Mouse (Mus musculus) mouse embryonic stem cell (cell line): Measurements from ENCODE around the gene Olfr825.
"Not testable (repeated sequence)": the region's sequence is repeated elsewhere in the genome, so short reads cannot be mapped to it uniquely, and the experiment has no call there.

Experiments
- in situ Hi-C, 2 experiments: fragments of 300-500 bp; cut with MboI; formaldehyde crosslinking; loops; 1 replicate in 1 of 2; 3 replicates in 1 of 2; pipeline ENCODE4 v1.14.3; 2019 to 2020; ENCODE audit warnings: low sequenced_read_pairs in 2 of 2, low pct_unique_long_range_greater_than_20kb in 1 of 2, mixed read lengths in 1 of 2; ENCODE audit not compliant: unreplicated experiment in 1 of 2

Olfr825 gene

DNA sequence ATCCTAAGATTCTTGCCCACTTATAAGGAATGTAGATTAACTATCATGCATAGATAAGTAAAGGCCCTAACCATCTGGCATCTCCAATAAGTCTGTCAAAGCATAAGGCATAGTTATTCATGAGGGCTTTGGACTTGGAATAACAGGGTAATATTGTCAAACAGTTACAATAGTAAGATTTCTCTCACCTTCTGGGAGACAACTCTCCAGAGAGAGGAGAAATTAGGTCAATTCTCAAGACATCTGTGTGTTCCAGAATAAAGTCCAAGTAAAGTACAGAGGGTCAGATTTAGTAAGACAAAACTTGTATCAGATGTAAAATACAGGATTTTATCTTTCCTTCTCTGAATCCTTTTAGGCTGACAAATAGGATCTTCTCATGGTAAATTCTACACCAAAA lies at the start of gene Olfr825:
TSS of gene Olfr825 (minus strand) at position 101 of the 400 bp plus-strand sequence.
- in situ Hi-C loops = no loop called here

DNA sequence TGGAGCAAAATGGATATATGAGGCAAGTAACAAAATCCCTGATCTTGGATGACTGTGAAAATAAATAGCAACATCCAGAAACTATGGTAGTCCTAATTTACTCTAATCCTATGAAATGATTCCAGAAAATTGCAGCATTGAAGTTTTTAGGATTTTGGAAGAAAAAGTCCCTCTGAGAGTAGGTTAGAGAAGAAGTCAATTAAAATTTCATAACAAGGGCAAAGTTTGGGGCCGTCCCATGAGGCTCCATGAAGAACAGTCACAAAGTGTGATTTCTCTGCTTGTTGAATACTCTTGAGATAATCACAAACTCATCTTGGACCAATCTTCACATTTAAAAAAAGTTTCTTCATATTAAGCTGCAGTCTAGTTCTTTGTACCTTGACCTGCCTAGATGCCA lies 47.7 kb upstream of the Olfr825 start, which contains the start of gene Olfr827:
TSS of gene Olfr827 (minus strand) at position 101 of the 400 bp plus-strand sequence.
- in situ Hi-C loops = no loop called here

DNA sequence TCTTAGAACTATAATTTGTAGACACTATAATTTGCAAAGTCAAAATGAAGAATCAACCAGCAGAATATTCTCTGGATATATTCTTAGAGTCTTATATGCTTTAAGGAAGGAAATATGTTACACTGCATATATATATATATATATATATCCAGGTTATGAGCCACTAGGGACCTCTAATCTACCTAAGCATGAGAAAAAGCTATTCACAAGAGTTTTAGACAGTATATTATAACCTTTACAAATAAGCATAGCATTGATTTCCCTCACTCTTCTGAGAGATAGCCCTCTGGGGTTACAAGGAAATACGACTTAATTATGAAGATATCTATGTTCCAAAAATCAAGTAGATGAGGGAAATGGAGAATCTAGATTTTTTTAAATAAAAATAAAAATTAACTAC lies 17.5 kb upstream of the Olfr825 start, which contains the start of gene Olfr826:
TSS of gene Olfr826 (minus strand) at position 101 of the 400 bp plus-strand sequence.
- in situ Hi-C loops = no loop called here

DNA sequence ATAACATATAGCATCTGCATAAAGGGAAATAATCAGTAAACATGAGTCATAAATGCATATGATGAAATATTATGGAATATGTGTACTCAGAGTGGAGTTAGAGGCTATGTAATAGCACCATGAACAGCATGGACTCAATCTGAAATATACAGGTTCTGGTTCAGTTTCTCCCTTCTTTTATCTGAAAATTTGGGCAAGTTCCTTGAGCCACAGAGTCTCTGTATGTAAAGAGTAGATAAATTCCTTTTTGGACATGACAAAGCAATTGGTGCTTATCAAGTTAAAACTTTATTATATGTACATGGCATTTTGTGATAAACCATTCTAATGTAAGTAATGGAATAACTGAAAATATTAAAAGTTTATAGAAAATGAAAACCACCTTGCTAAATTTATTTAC lies 1.4 kb downstream of the Olfr825 start:
- in situ Hi-C loops = no loop called here

DNA sequence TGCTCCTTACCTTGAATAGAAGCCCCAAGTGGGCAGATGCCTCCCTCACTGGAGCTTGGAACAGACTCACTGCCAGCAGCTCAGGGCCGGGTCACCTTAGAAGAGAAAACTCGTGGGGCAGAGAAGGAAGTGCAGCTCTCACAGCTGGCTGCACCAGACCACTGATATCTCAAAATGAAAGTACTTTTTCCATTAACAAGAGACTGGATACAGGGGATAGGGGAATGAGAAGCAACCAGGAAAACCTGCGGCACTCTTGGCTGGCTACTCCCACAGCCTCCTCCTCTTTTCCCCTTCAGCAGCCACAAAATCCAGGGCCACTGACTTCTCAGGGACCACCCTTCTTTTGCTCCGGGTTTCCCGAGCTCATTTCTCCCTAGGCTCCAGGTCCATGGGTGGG lies 22.4 kb downstream of the Olfr825 start:
- in situ Hi-C loops = no loop called here

DNA sequence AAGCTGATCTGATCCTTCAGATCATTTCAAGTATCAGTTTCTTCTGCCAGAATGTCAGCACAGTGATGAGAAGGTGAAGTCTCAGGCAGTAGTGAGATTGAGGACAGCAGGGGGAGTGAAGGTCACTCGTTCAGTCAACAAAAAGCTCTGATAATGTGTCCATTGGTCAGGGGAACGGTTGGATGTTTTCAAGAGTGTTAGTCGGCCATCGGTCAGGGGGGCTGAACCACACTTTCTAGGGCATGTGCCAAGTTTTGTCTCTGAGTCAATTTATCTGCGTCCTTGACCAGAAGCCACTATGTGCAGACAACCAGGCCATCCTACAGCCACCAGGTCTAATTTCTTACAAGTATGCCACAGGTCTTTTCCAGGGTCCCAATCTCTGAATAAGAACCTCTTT lies 24.1 kb downstream of the Olfr825 start:
- in situ Hi-C loops = not testable (repeated sequence)

DNA sequence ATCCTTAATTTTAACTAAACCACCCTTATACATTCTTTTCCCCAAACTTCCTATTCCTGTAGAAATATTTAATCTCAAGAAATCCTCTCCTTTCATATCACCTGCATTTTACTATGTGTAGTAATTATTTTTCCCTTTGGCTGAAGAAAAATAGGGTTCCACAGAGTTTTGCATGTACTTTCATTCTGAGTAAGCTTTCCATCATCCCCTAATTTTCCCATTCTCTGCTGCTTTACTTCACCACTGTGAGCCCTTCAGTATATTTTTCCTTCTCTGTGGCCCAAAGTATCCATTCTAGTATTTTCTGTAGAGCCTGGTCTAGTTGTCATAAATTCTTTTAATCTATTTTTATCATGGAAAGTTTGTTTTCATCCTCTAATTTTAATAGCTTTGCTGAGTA lies 31.8 kb downstream of the Olfr825 start:
- in situ Hi-C loops = no loop called here

DNA sequence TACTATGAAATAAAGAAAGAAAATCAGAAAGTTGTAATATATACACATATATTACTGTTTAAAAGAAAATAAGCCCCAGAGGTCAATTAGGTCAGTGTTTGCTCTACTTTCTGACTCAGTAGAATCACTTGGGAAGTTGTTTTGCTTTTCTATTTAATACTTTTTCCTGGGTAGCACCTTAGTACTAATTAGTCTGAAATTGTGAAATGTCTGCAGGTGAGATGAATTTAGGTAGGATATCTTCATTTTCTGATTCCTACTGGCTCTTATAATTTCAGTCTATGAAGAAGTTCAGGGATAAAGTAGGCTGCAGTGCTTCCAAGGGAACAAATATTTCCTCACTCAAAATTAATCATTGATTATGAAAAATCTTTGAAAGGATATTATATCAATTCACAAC lies 36.7 kb downstream of the Olfr825 start, which contains the start of gene Olfr824:
TSS of gene Olfr824 (minus strand) at position 101 of the 400 bp plus-strand sequence.
- in situ Hi-C loops = not testable (repeated sequence)

DNA sequence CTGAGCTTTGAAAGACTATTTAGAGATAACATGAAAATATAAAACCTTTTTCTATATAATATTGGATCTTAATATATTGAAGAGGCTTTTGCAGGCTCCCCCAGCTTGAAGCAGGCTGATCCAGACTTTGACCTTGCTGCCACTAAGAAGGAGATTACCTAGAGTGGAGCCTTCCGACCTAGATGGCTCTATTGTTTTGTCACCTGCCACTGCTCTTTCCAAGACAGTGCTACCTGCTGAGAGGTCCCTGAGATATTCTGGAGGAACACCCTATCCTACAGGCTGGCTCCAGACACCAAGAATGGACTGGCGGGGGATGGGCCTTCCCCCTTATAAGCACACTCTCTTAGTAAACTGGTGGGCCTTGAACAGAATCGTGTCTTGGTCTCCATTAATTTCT lies 50.5 kb downstream of the Olfr825 start:
- in situ Hi-C loops = not testable (repeated sequence)

DNA sequence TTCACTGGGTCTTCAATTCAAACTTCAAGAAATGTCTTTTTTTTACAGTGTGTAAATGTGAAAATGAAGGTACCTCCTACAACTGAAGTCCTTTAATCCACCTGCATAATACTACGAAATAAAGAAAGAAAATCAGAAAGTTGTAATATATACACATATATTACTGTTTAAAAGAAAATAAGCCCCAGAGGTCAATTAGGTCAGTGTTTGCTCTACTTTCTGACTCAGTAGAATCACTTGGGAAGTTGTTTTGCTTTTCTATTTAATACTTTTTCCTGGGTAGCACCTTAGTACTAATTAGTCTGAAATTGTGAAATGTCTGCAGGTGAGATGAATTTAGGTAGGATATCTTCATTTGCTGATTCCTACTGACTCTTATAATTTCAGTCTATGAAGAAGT lies 51.3 kb downstream of the Olfr825 start, which contains the start of gene Olfr823:
TSS of gene Olfr823 (minus strand) at position 101 of the 400 bp plus-strand sequence.
- in situ Hi-C loops = not testable (repeated sequence)
